Mouse (Mus musculus) midbrain, postnatal 0 days (tissue): Measurements from ENCODE around the gene Tspan33. TPM values are rescaled to one million over a fixed set of nuclear protein-coding genes. Genes with fewer than 3 reads are reported as not detected.

ENCODE experiments used
- ATAC-seq: fragments of 200-750 bp; cut with Nextera tagmentation; 2 replicates; pipeline ENCODE4 v1.8.0; 2017; ENCODE audit warnings: moderate number of reproducible peaks, mild to moderate bottlenecking, moderate TSS enrichment, moderate library complexity; ENCODE audit not compliant: low FRiP score
- DNase-seq: peaks from one replicate; pipeline ENCODE4 v3.0.0-alpha.2; 2015; ENCODE audit warnings: low spot score
- H3K27ac ChIP-seq: fragments of 300-500 bp; sonication (generic); 2 replicates; pipeline ENCODE4 v1.5.1; 2014; ENCODE audit warnings: low read depth, mild to moderate bottlenecking, low read length, mixed read lengths
- H3K27me3 ChIP-seq: fragments of 300-500 bp; sonication (generic); 2 replicates; pipeline ENCODE4 v1.6.1; 2014; ENCODE audit warnings: low read length, control low read depth, mixed read lengths; ENCODE audit not compliant: insufficient read depth
- H3K36me3 ChIP-seq: fragments of 300-500 bp; sonication (generic); 2 replicates; pipeline ENCODE4 v1.6.1; 2014; ENCODE audit warnings: low read length, control low read depth, mixed read lengths; ENCODE audit not compliant: insufficient read depth
- H3K4me1 ChIP-seq: fragments of 300-500 bp; sonication (generic); 2 replicates; pipeline ENCODE4 v1.6.1; 2014; ENCODE audit warnings: mild to moderate bottlenecking, control low read depth, antibody characterized with exemption, low read length, mixed read lengths; ENCODE audit not compliant: insufficient read depth
- H3K4me2 ChIP-seq: fragments of 300-500 bp; sonication (generic); 2 replicates; pipeline ENCODE4 v1.6.1; 2014; ENCODE audit warnings: low read depth, mild to moderate bottlenecking, low read length, mixed read lengths; ENCODE audit not compliant: poor library complexity, severe bottlenecking
- H3K4me3 ChIP-seq: fragments of 300-500 bp; sonication (generic); 2 replicates; pipeline ENCODE4 v1.5.1; 2014; ENCODE audit warnings: low read depth, mild to moderate bottlenecking, low read length, moderate library complexity
- H3K9ac ChIP-seq: fragments of 300-500 bp; sonication (generic); replicated peaks from 2 replicates; pipeline ENCODE4 v1.6.1; 2014; ENCODE audit warnings: mild to moderate bottlenecking, low read length, moderate library complexity, mixed read lengths; ENCODE audit not compliant: poor library complexity, severe bottlenecking
- H3K9me3 ChIP-seq: fragments of 300-500 bp; sonication (generic); 2 replicates; pipeline ENCODE4 v1.6.1; 2016; ENCODE audit warnings: low read length, control low read depth
- CTCF ChIP-seq: IDR thresholded peaks from 2 replicates; pipeline ENCODE4 v1.5.1; 2016; ENCODE audit warnings: antibody characterized with exemption, mild to moderate bottlenecking
- WGBS: fragments of 180-500 bp; shearing (Covaris S2); extraction: QIAGEN DNeasy Blood & Tissue Kit; methylation state at CpG from one replicate; pipeline ENCODE4 v1.1.7; 2014; 5-methylcytosine and 5-hydroxymethylcytosine counted together
- polyA plus RNA-seq: library from polyadenylated mRNA; unstranded; fragments of >200 nt; fragmentation: Nextera tagmentation; extraction: Ambion mirVana; gene quantifications from 2 replicates; pipeline ENCODE4 v1.2.1, GENCODE M21; 2015
- total RNA-seq: library from RNA; depleted of rRNA; stranded (reverse); fragments of >200 nt; gene quantifications from 2 replicates; pipeline ENCODE4 v1.2.3, GENCODE M21; 2014

Gene Tspan33
- total and polyA plus RNA-seq, 2 experiments from 2014 or later, result 12.4 to 18.5 TPM

GRCm38 (mm10) chr6:29735336-29735688 is 41.3 kb downstream of the Tspan33 start, which contains the start of gene Smo:
Smo (plus strand) TSS chr6:29735503.
- Histone ChIP-seq H3K4me2 (peak within 1 kb of the TSS; percentile 89), H3K9me3 (no peaks in the 10 kb centered on the region), H3K36me3 (no peaks in the 10 kb centered on the region), H3K9ac (peak within 1 kb of the TSS; percentile 61), H3K4me1 (no peaks in the 10 kb centered on the region), H3K4me3 (peak within 1 kb of the TSS; percentile 64), H3K27ac (peak within 1 kb of the TSS; percentile 60), H3K27me3 (no peaks in the 10 kb centered on the region)
- DNase-seq, result peak; percentile 81
- WGBS, result 0% methylated on average over 13 of the region's 30 CpGs
- no peak for TF ChIP-seq CTCF
- peak; percentile 87 for ATAC-seq

- peak; percentile 81 for ATAC-seq
- no peak for TF ChIP-seq CTCF
- under 1% methylated on average over 69 of the region's 75 CpGs for WGBS
Observed at GRCm38 (mm10) chr6:29735689-29736451, 41.8 kb downstream of the Tspan33 start.

GRCm38 (mm10) chr6:29736610-29737458 is 42.8 kb downstream of the Tspan33 start:
- DNase-seq, result no peak
- Histone ChIP-seq H3K9me3 (no peaks in the 10 kb centered on the region), H3K4me1 (no peaks in the 10 kb centered on the region), H3K9ac (peak overlapping the region; percentile 61), H3K4me2 (peak overlapping the region; percentile 89), H3K27me3 (no peaks in the 10 kb centered on the region), H3K4me3 (peak overlapping the region; percentile 64), H3K27ac (peak overlapping the region; percentile 60; the same call in 1 of the 2 replicates), H3K36me3 (no peaks in the 10 kb centered on the region)
- TF ChIP-seq CTCF, result no peak
- WGBS, result 16% methylated on average over 13 of the region's 13 CpGs
- ATAC-seq, result no peak

More at GRCm38 (mm10) chr6:29735689-29736451, 41.8 kb downstream of the Tspan33 start:
- H3K4me1 ChIP-seq, result no peaks in the 10 kb centered on the region
- H3K27ac ChIP-seq, result peak overlapping the region; percentile 60
- H3K9ac ChIP-seq, result peak overlapping the region; percentile 61
- peak overlapping the region; percentile 64 for H3K4me3 ChIP-seq
- no peaks in the 10 kb centered on the region for H3K9me3 ChIP-seq
- H3K36me3 ChIP-seq, result no peaks in the 10 kb centered on the region
- peak overlapping the region; percentile 89 for H3K4me2 ChIP-seq
- peak; percentile 44 for DNase-seq
- H3K27me3 ChIP-seq, result no peaks in the 10 kb centered on the region

- H3K9me3 ChIP-seq, result peaks cover 12% of the 10 kb centered on the region
- H3K4me2 ChIP-seq, result no peak overlapping the region
- H3K4me3 ChIP-seq, result no peak overlapping the region
- no peak for DNase-seq
- H3K9ac ChIP-seq, result no peak overlapping the region
- H3K36me3 ChIP-seq, result no peaks in the 10 kb centered on the region
- 96% methylated on average over 3 of the region's 3 CpGs for WGBS
- no peak for TF ChIP-seq CTCF
- no peak overlapping the region for H3K27ac ChIP-seq
- no peak for ATAC-seq
- no peaks in the 10 kb centered on the region for H3K4me1 ChIP-seq
- no peaks in the 10 kb centered on the region for H3K27me3 ChIP-seq
Observed at GRCm38 (mm10) chr6:29751466-29752152, 57.6 kb downstream of the Tspan33 start.

GRCm38 (mm10) chr6:29753336-29753735 is 59.3 kb downstream of the Tspan33 start:
- no peak overlapping the region for H3K9ac ChIP-seq
- H3K27me3 ChIP-seq, result no peaks in the 10 kb centered on the region
- H3K36me3 ChIP-seq, result no peaks in the 10 kb centered on the region
- DNase-seq, result no peak
- H3K4me2 ChIP-seq, result no peak overlapping the region
- WGBS, result 72% methylated on average over 11 of the region's 11 CpGs
- H3K4me3 ChIP-seq, result no peak overlapping the region
- TF ChIP-seq CTCF, result no peak
- no peak overlapping the region for H3K27ac ChIP-seq
- peaks cover 6% of the 10 kb centered on the region for H3K9me3 ChIP-seq
- H3K4me1 ChIP-seq, result no peaks in the 10 kb centered on the region
- ATAC-seq, result no peak
